Mouse (Mus musculus) embryonic facial prominence, embryonic 14.5 days (tissue): ENCODE data around the gene Kif3c. TPM values are rescaled to one million over a fixed set of nuclear protein-coding genes. Genes with fewer than 3 reads are reported as not detected.

Experiments
- polyA plus RNA-seq: library from polyadenylated mRNA; unstranded; fragments of >200 nt; fragmentation: Nextera tagmentation; extraction: Ambion mirVana; gene quantifications from 2 replicates; pipeline ENCODE4 v1.2.1, GENCODE M21; 2014

The Kif3c gene
- polyA plus RNA-seq, 1 experiment from 2014 or later: 11.1 TPM

Other genes with a start within 250 kb of the Kif3c start
- 98.7 and 98.8 TPM in 2 replicates for gene Rab10, start 55.2 kb upstream of the Kif3c start, polyA plus RNA-seq
- 13.4 and 13.7 TPM in 2 replicates for gene Asxl2, start 61.7 kb downstream of the Kif3c start, polyA plus RNA-seq
- gene Dtnb, start 207.2 kb downstream of the Kif3c start, polyA plus RNA-seq: 27.4 and 36.4 TPM in 2 replicates